ENCODE assay signal across 9 mouse cellular contexts in the genomic region with DNA sequence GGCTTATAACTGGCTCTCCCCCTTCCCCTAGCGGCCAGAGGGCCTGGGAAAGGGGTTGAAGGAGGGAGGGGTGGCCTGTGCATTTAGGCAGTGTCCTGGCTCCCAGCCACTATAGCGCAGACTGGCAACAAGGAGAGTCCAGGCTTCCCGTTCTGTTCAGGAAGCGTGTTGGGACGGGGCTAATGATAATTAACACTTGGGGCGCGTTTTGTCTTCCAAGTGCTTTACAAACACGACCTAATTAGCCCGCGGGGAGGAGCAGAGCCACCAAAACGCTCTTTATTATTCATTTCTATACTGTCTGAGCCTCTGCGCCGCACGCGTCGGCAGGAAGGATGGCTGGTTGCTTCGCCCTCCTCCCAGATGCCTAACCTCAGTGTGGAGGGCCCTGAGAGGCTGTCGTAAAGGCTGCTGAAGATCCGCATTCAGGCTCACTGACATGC.
DNase-seq lines count a peak whose midpoint lies in the region; ATAC-seq lines count a peak whose summit lies in the region.
"Had no signal": no experiment of that assay in that cellular context is flagged by ENCODE, and none has a peak within 500 bp of the region (broad histone marks: within the 10 kb centered on the region; RNA-seq: fewer than 3 reads in every experiment).

No protein-coding gene starts in this region.

- no peak for DNase-seq in heart, adult 8-10 months (ENCODE audit: low spot score)
- peak; percentile 55 for DNase-seq in R1 (ENCODE audit: low read depth, low spot score)
- peak; percentile 55 for DNase-seq in hindbrain, embryonic 11.5 days (ENCODE audit: low spot score)
- DNase-seq in midbrain, embryonic 14.5 days: peak; percentile 77
- no peak for DNase-seq in gastrocnemius, postnatal 14 days
- DNase-seq in layer of hippocampus, adult 9-10 months (ENCODE audit: low spot score): no peak
- no peak for DNase-seq in gastrocnemius, postnatal 10 days
- DNase-seq: kidney, adult 11 months had no signal

- 0 out of 2 replicates have a peak overlapping the region, but pooled peaks have one; percentile 50 for H3K9ac ChIP-seq in heart, embryonic 13.5 days
- no peak overlapping the region; the same call in 1 of the 2 replicates for H3K9ac ChIP-seq in hindbrain, embryonic 11.5 days (ENCODE audit: low read depth, low read length)
- no peak overlapping the region for H3K9ac ChIP-seq in midbrain, embryonic 14.5 days (replicated peaks; ENCODE audit: low read length)

- no peaks in the 10 kb centered on the region for H3K36me3 ChIP-seq in heart, embryonic 13.5 days
- H3K36me3 ChIP-seq in hindbrain, embryonic 11.5 days (ENCODE audit: control insufficient read depth, insufficient read depth, low read length): no peaks in the 10 kb centered on the region
- no peaks in the 10 kb centered on the region for H3K36me3 ChIP-seq in midbrain, embryonic 14.5 days (ENCODE audit: control insufficient read depth, insufficient read depth, low read length)

- H3K4me3 ChIP-seq in heart, embryonic 13.5 days: peak overlapping the region; percentile 45
- H3K4me3 ChIP-seq in hindbrain, embryonic 11.5 days (ENCODE audit: low read depth, low read length): peak overlapping the region; percentile 33
- H3K4me3 ChIP-seq in midbrain, embryonic 14.5 days (replicated peaks; ENCODE audit: low read depth, low read length): peak overlapping the region; percentile 22

- intact Hi-C loops in gastrocnemius, postnatal 14 days (cut with DNase I; ENCODE audit: low total_unique reads): no loop called here

- H3K27me3 ChIP-seq in heart, embryonic 13.5 days (replicated peaks): peaks cover 91% of the 10 kb centered on the region
- H3K27me3 ChIP-seq in hindbrain, embryonic 11.5 days (ENCODE audit: control insufficient read depth, insufficient read depth, low read length): peaks cover 34% of the 10 kb centered on the region
- H3K27me3 ChIP-seq in midbrain, embryonic 14.5 days (ENCODE audit: control insufficient read depth, insufficient read depth, low read length): peaks cover 8% of the 10 kb centered on the region; the same call in 1 of the 2 replicates

- peaks cover 15% of the 10 kb centered on the region for H3K4me1 ChIP-seq in heart, embryonic 13.5 days
- H3K4me1 ChIP-seq in hindbrain, embryonic 11.5 days (replicated peaks; ENCODE audit: control insufficient read depth, insufficient read depth, low read length): peaks cover 7% of the 10 kb centered on the region; the same call in 1 of the 2 replicates
- H3K4me1 ChIP-seq in midbrain, embryonic 14.5 days (ENCODE audit: control insufficient read depth, insufficient read depth, low read length): peaks cover 21% of the 10 kb centered on the region

- no peak overlapping the region for H3K27ac ChIP-seq in heart, embryonic 13.5 days (replicated peaks)
- no peak overlapping the region for H3K27ac ChIP-seq in hindbrain, embryonic 11.5 days (ENCODE audit: low read depth, low read length)
- peak overlapping the region; percentile 58 for H3K27ac ChIP-seq in midbrain, embryonic 14.5 days (replicated peaks; ENCODE audit: low read depth, low read length)

- ATAC-seq in heart, embryonic 13.5 days (ENCODE audit: extremely low read depth, insufficient number of reproducible peaks, low FRiP score, low TSS enrichment): no peak
- ATAC-seq in hindbrain, embryonic 11.5 days (ENCODE audit: low FRiP score): no peak
- ATAC-seq in midbrain, embryonic 14.5 days (ENCODE audit: low FRiP score, low TSS enrichment): peak; percentile 58

- WGBS in heart, embryonic 13.5 days: 2% methylated on average over 19 of the region's 19 CpGs
- WGBS in hindbrain, embryonic 11.5 days: 1% methylated on average over 19 of the region's 19 CpGs
- 0% methylated on average over 19 of the region's 19 CpGs for WGBS in midbrain, embryonic 14.5 days

- no peaks in the 10 kb centered on the region for H3K9me3 ChIP-seq in heart, embryonic 13.5 days
- no peaks in the 10 kb centered on the region for H3K9me3 ChIP-seq in hindbrain, embryonic 11.5 days (ENCODE audit: control insufficient read depth, low read length)
- H3K9me3 ChIP-seq in midbrain, embryonic 14.5 days (ENCODE audit: control insufficient read depth, low read length): no peaks in the 10 kb centered on the region

- peak overlapping the region; percentile 69 for H3K4me2 ChIP-seq in heart, embryonic 13.5 days
- peak overlapping the region; percentile 61 for H3K4me2 ChIP-seq in hindbrain, embryonic 11.5 days (replicated peaks; ENCODE audit: low read depth, low read length)
- peak overlapping the region; percentile 60 for H3K4me2 ChIP-seq in midbrain, embryonic 14.5 days (ENCODE audit: low read length)

Comparison
In these comparisons a context has a peak if more than half of its experiments do, and no peak if none do; other contexts are left out.
1. DNase-seq: peak in R1 (single experiment), hindbrain, embryonic 11.5 days (single experiment) and midbrain, embryonic 14.5 days (single experiment); none in heart, adult 8-10 months (single experiment), gastrocnemius, postnatal 14 days (single experiment), layer of hippocampus, adult 9-10 months (single experiment) and gastrocnemius, postnatal 10 days (single experiment).
2. Peak in every context shown above with its lines, with median percentiles within 50 percentile points of each other: H3K4me2 ChIP-seq and H3K4me3 ChIP-seq.